In genomic region chr13:94115476-94115875, GRCm38 (mm10) we compare ENCODE assay signal across 9 mouse cellular contexts. TPM values are rescaled to one million over a fixed set of nuclear protein-coding genes. Genes with fewer than 3 reads are reported as not detected.
DNase-seq lines count a peak whose midpoint lies in the region; ATAC-seq and TF ChIP-seq lines count a peak whose summit lies in the region.
"Had no signal": no experiment of that assay in that cellular context is flagged by ENCODE, and none has a peak within 500 bp of the region (broad histone marks: within the 10 kb centered on the region; RNA-seq: fewer than 3 reads in every experiment).

No protein-coding gene starts in this region.

- H3K36me3 ChIP-seq in lung, embryonic 15.5 days, result peaks cover 11% of the 10 kb centered on the region; the same call in 1 of the 2 replicates

- no peaks in the 10 kb centered on the region; the same call in 1 of the 2 replicates for H3K9me3 ChIP-seq in lung, embryonic 15.5 days

- H3K4me2 ChIP-seq in lung, embryonic 15.5 days, result no peak overlapping the region

- peaks cover 19% of the 10 kb centered on the region; the same call in 1 of the 2 replicates for H3K4me1 ChIP-seq in lung, embryonic 15.5 days
- H3K4me1 ChIP-seq in lung, adult 2 months (ENCODE audit: control insufficient read depth, insufficient read depth, low read length), result peaks cover 3% of the 10 kb centered on the region; the same call in 1 of the 2 replicates

- H3K4me3 ChIP-seq in lung, embryonic 15.5 days, result no peak overlapping the region
- no peak overlapping the region for H3K4me3 ChIP-seq in lung, adult 2 months (replicated peaks; ENCODE audit: extremely low read depth, low read depth, low read length)

- TF ChIP-seq POLR2A in lung, adult 2 months (IDR thresholded peaks at IDR 0.05; ENCODE audit: borderline replicate concordance, extremely low read depth, low read depth, low read length), result no peak

- no peak overlapping the region for H3K9ac ChIP-seq in lung, embryonic 15.5 days
- H3K9ac ChIP-seq: liver, embryonic 14.5 days had no signal

- ATAC-seq in lung, embryonic 15.5 days (ENCODE audit: borderline replicate concordance, extremely low read depth, low FRiP score, low TSS enrichment), result no peak

- no peaks in the 10 kb centered on the region for H3K27me3 ChIP-seq in lung, embryonic 15.5 days

- 58% methylated on average over 4 of the region's 4 CpGs for WGBS in lung, embryonic 15.5 days
- WGBS in lung, adult 2 months, result 37% methylated on average over 4 of the region's 4 CpGs

- no peak for DNase-seq in lung, adult 2 months
- peak; percentile 84 for DNase-seq in adrenal gland, postnatal 14 days
- peak; percentile 42 to 57 for DNase-seq in gastrocnemius, postnatal 4 days (ENCODE audit: low spot score in 2 of 2)
- peak; percentile 52 for DNase-seq in lung, postnatal 36 days
- DNase-seq in urinary bladder, postnatal 10 days (ENCODE audit: low spot score), result no peak
- no peak for DNase-seq in thymus, adult 18-20 months
- DNase-seq in heart, postnatal 36 days, result no peak

- no peak for TF ChIP-seq CTCF in lung, adult 2 months (IDR thresholded peaks at IDR 0.05; ENCODE audit: insufficient read depth, low read length)

- intact Hi-C loops in heart, postnatal 36 days (cut with DNase I), result no loop called here

- H3K27ac ChIP-seq in lung, embryonic 15.5 days, result 0 out of 2 replicates have a peak overlapping the region, but pooled peaks have one; percentile 7
- H3K27ac ChIP-seq: liver, embryonic 14.5 days had no signal

RNA-seq across cellular contexts. Expression of gene Lhfpl2, which starts 57.9 kb away (rescaled TPM):
- 53.7 and 56.7 TPM in 2 replicates for polyA plus RNA-seq in lung, embryonic 15.5 days (2015; fragmentation: Nextera tagmentation; extraction: Ambion mirVana)
- 9.4 and 9.9 TPM in 2 replicates for polyA plus RNA-seq in lung, adult 2 months (2012; rRNA removed)
- total RNA-seq in adrenal gland, postnatal 14 days (2021), result 32.2 and 35.4 TPM in 2 replicates
- 10 to 100 TPM; 80.6 to 93.8 TPM for total RNA-seq in gastrocnemius, postnatal 4 days (2021)
- 1 to 10 TPM; 2.5 to 3.7 TPM for total RNA-seq in heart, postnatal 36 days (2021)

Comparison
In these comparisons a context has a peak if more than half of its experiments do, and no peak if none do; other contexts are left out.
1. DNase-seq: peak in adrenal gland, postnatal 14 days (single experiment), gastrocnemius, postnatal 4 days (2 of 2) and lung, postnatal 36 days (single experiment); none in lung, adult 2 months (single experiment), urinary bladder, postnatal 10 days (single experiment), thymus, adult 18-20 months (0 of 2) and heart, postnatal 36 days (0 of 2).